Mouse (Mus musculus) myocyte (in vitro differentiated cells): Measurements from ENCODE around the gene Dnah2. TPM values are rescaled to one million over a fixed set of nuclear protein-coding genes. Genes with fewer than 3 reads are reported as not detected.

ENCODE experiments used
- H3K27me3 ChIP-seq: one replicate; pipeline ENCODE4 v1.6.1; 2011; ENCODE audit not compliant: control insufficient read depth, insufficient read depth, insufficient read length
- H3K36me3 ChIP-seq: one replicate; pipeline ENCODE4 v1.6.1; 2011; ENCODE audit not compliant: control insufficient read depth, insufficient read depth
- H3K4me2 ChIP-seq: one replicate; pipeline ENCODE4 v1.6.1; 2011; ENCODE audit warnings: low read depth, control low read depth
- H3K4me3 ChIP-seq: one replicate; pipeline ENCODE4 v1.5.1; 2011; ENCODE audit warnings: mild to moderate bottlenecking, control low read depth, moderate library complexity
- H3K79me2 ChIP-seq: one replicate; pipeline ENCODE4 v1.6.1; 2011; ENCODE audit not compliant: control insufficient read depth, insufficient read depth
- H3ac ChIP-seq: one replicate; pipeline ENCODE4 v1.6.1; 2011; ENCODE audit not compliant: control insufficient read depth, insufficient read length
- CEBPB ChIP-seq: IDR thresholded peaks from 2 replicates; pipeline ENCODE4 v1.6.1; 2011; ENCODE audit warnings: mild to moderate bottlenecking, moderate library complexity; ENCODE audit not compliant: poor library complexity, insufficient read depth, severe bottlenecking
- E2F4 ChIP-seq: IDR thresholded peaks from one replicate; pipeline ENCODE4 v1.6.1; 2011; ENCODE audit warnings: mild to moderate bottlenecking, control low read depth, moderate library complexity; ENCODE audit not compliant: insufficient read depth
- MAX ChIP-seq: IDR thresholded peaks from one replicate; pipeline ENCODE4 v1.6.1; 2011; ENCODE audit warnings: low read depth, mild to moderate bottlenecking, control low read depth
- MYOD1 ChIP-seq, 3 experiments: IDR thresholded peaks; one replicate each; pipeline ENCODE4 v1.6.1; 2011; ENCODE audit warnings: control low read depth in 2 of 3, low read depth in 2 of 3, mild to moderate bottlenecking in 2 of 3, moderate library complexity in 1 of 3; ENCODE audit not compliant: insufficient read length in 2 of 3, control insufficient read depth in 1 of 3
- MYOG ChIP-seq, 3 experiments: IDR thresholded peaks; one replicate each; pipeline ENCODE4 v1.6.1; 2011; ENCODE audit warnings: control low read depth in 2 of 3, low read depth in 2 of 3, mild to moderate bottlenecking in 2 of 3; ENCODE audit not compliant: insufficient read length in 2 of 3, control insufficient read depth in 1 of 3, insufficient read depth in 1 of 3
- POLR2A ChIP-seq: IDR thresholded peaks from one replicate; pipeline ENCODE4 v1.6.1; 2011; ENCODE audit warnings: low read depth, mild to moderate bottlenecking, control low read depth, moderate library complexity; ENCODE audit not compliant: insufficient read length
- POLR2AphosphoS2 ChIP-seq: IDR thresholded peaks from one replicate; pipeline ENCODE4 v1.6.1; 2011; ENCODE audit warnings: low read depth, control low read depth; ENCODE audit not compliant: insufficient read length
- REST ChIP-seq: IDR thresholded peaks from one replicate; pipeline ENCODE4 v1.6.1; 2011; ENCODE audit warnings: mild to moderate bottlenecking, control low read depth, moderate library complexity; ENCODE audit not compliant: insufficient read depth, insufficient read length
- SRF ChIP-seq: IDR thresholded peaks from one replicate; pipeline ENCODE4 v1.6.1; 2011; ENCODE audit warnings: low read depth; ENCODE audit not compliant: control insufficient read depth, insufficient read length
- TCF12 ChIP-seq: IDR thresholded peaks from one replicate; pipeline ENCODE4 v1.6.1; 2011; ENCODE audit warnings: mild to moderate bottlenecking, control low read depth; ENCODE audit not compliant: poor library complexity, insufficient read depth, severe bottlenecking
- TCF3 ChIP-seq: IDR thresholded peaks from one replicate; pipeline ENCODE4 v1.6.1; 2011; ENCODE audit warnings: low read depth, control low read depth; ENCODE audit not compliant: insufficient read length
- USF1 ChIP-seq: IDR thresholded peaks from one replicate; pipeline ENCODE4 v1.6.1; 2011; ENCODE audit warnings: low read depth, mild to moderate bottlenecking, control low read depth, moderate library complexity
- polyA plus RNA-seq: library from polyadenylated mRNA; unstranded; fragments of >200 nt; fragmentation: generic; extraction: Trizol; gene quantifications from one replicate; pipeline ENCODE4 v1.2.1, GENCODE M21; 2012; ENCODE audit warnings: missing spikeins

Dnah2 gene
- polyA plus RNA-seq, 1 experiment, result 0.24 TPM

- Histone ChIP-seq H3K4me2 (no peak overlapping the region), H3K4me3 (no peak overlapping the region)
These were observed 96.6 kb downstream of the Dnah2 start for GRCm38 (mm10) chr11:69452114-69452867.

GRCm38 (mm10) chr11:69447299-69447698 is 101.6 kb downstream of the Dnah2 start:
- no peak overlapping the region for H3K4me2 ChIP-seq
- H3K79me2 ChIP-seq, result no peaks in the 10 kb centered on the region
- no peak overlapping the region for H3ac ChIP-seq
- no peaks in the 10 kb centered on the region for H3K36me3 ChIP-seq
- TF ChIP-seq MAX (no peak), CEBPB (no peak), POLR2AphosphoS2 (no peak), SRF (no peak), TCF12 (no peak), MYOD1 (IDR thresholded peaks at IDR 0.05; ENCODE audit: control insufficient read depth in 1 of 3, insufficient read length in 2 of 3, low read depth in 2 of 3) (no peak), TCF3 (no peak), POLR2A (no peak), USF1 (no peak), REST (no peak), E2F4 (no peak)
- no peaks in the 10 kb centered on the region for H3K27me3 ChIP-seq
- H3K4me3 ChIP-seq, result no peak overlapping the region

More at GRCm38 (mm10) chr11:69452114-69452867, 96.6 kb downstream of the Dnah2 start:
- H3K27me3 ChIP-seq, result no peaks in the 10 kb centered on the region
- no peaks in the 10 kb centered on the region for H3K79me2 ChIP-seq
- TF ChIP-seq USF1 (no peak), E2F4 (no peak)
- H3ac ChIP-seq, result no peak overlapping the region
- no peaks in the 10 kb centered on the region for H3K36me3 ChIP-seq

DNA sequence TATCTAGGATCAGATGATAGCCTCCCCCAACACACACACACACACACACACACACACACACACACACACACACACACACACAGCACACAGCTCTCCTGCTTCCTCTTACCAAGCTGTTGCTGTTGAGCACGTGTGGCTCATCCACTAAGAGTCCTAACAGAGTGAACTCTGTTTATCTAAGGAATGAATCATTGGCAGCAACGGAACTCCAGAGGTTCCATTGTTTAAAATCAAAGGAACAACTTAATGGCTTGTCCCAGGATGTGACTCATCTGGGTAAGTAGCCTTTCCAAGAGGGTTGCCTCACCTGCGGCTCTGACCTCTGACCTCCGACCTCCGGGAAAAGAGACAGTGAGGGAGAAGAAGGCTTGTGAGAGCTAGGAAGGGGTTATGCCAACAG is 105.6 kb downstream of the Dnah2 start:
- no peak overlapping the region for H3K4me3 ChIP-seq
- TF ChIP-seq REST, result no peak
- no peak for TF ChIP-seq MYOG (IDR thresholded peaks at IDR 0.05; ENCODE audit: control insufficient read depth in 1 of 3, insufficient read depth in 1 of 3, insufficient read length in 2 of 3, low read depth in 2 of 3)
- no peak for TF ChIP-seq TCF12
- peak in 1 of 3 experiments; percentile 1 for TF ChIP-seq MYOD1 (IDR thresholded peaks at IDR 0.05; ENCODE audit: control insufficient read depth in 1 of 3, insufficient read length in 2 of 3, low read depth in 2 of 3)
- no peak for TF ChIP-seq TCF3
- peak; percentile 68 for TF ChIP-seq MAX
- TF ChIP-seq CEBPB, result peak; percentile 63
- peak; percentile 62 for TF ChIP-seq USF1
- TF ChIP-seq E2F4, result no peak
- no peak overlapping the region for H3K4me2 ChIP-seq
- H3ac ChIP-seq, result no peak overlapping the region
- H3K36me3 ChIP-seq, result no peaks in the 10 kb centered on the region
- no peaks in the 10 kb centered on the region for H3K27me3 ChIP-seq
- H3K79me2 ChIP-seq, result no peaks in the 10 kb centered on the region

DNA sequence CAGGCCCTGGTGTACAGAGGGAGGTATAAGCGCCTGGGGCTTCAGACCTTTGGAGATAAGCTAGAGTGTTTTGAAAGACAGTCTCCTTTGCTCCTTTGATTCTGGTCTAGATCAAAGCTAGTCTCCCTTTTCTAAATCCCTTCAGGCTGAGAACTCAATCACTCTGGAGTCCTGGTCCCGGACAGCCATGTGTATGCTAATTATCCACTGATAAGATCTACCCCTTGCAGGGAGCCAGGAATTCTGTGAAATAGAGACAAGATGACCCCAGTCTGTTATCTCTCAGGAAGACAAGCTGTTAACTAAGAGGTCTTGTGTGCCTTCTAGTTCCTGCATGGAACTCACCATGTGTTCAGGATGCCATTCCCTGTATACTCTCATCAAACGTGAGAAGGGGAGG is 111.6 kb downstream of the Dnah2 start:
- H3K36me3 ChIP-seq, result no peaks in the 10 kb centered on the region
- no peak overlapping the region for H3K4me2 ChIP-seq
- H3K79me2 ChIP-seq, result no peaks in the 10 kb centered on the region
- no peak overlapping the region for H3ac ChIP-seq
- no peak for TF ChIP-seq MYOG (IDR thresholded peaks at IDR 0.05; ENCODE audit: control insufficient read depth in 1 of 3, insufficient read depth in 1 of 3, insufficient read length in 2 of 3, low read depth in 2 of 3)
- TF ChIP-seq REST, result no peak
- no peak for TF ChIP-seq MAX
- TF ChIP-seq E2F4, result no peak
- TF ChIP-seq POLR2A, result no peak
- no peaks in the 10 kb centered on the region for H3K27me3 ChIP-seq
- no peak overlapping the region for H3K4me3 ChIP-seq

DNA sequence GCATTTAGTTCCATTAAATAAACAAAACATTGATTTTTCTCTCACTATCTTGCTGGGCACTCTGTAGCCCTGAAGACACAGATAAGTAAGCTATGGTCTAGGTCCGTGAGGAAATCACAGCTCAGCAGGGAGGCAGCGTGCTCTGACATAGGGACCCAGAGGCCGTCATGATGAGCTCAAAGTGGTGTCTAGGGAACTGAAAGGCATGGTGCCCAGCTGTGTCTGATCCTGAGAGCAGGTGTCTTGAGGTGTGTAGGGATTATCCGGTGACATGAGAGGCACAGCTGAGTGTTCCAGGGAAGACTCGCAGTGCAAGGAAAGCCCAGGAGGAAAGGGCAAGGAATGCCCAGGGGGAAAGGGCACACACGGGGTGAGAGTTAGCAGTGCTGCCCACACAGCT is 115.7 kb downstream of the Dnah2 start:
- Histone ChIP-seq H3K4me2 (no peak overlapping the region), H3K4me3 (no peak overlapping the region), H3K36me3 (no peaks in the 10 kb centered on the region), H3K79me2 (no peaks in the 10 kb centered on the region), H3K27me3 (no peaks in the 10 kb centered on the region), H3ac (no peak overlapping the region)
- TF ChIP-seq MYOG (IDR thresholded peaks at IDR 0.05; ENCODE audit: control insufficient read depth in 1 of 3, insufficient read depth in 1 of 3, insufficient read length in 2 of 3, low read depth in 2 of 3) (peak in 1 of 3 experiments; percentile 42), TCF12 (no peak), MYOD1 (IDR thresholded peaks at IDR 0.05; ENCODE audit: control insufficient read depth in 1 of 3, insufficient read length in 2 of 3, low read depth in 2 of 3) (peak in 1 of 3 experiments; percentile 66)

GRCm38 (mm10) chr11:69432640-69432982 is 116.3 kb downstream of the Dnah2 start:
- Histone ChIP-seq H3K27me3 (no peaks in the 10 kb centered on the region), H3K79me2 (no peaks in the 10 kb centered on the region), H3K4me2 (no peak overlapping the region), H3K36me3 (no peaks in the 10 kb centered on the region), H3K4me3 (no peak overlapping the region), H3ac (no peak overlapping the region)
- TF ChIP-seq MYOD1 (IDR thresholded peaks at IDR 0.05; ENCODE audit: control insufficient read depth in 1 of 3, insufficient read length in 2 of 3, low read depth in 2 of 3) (peak in 1 of 3 experiments; percentile 4), SRF (no peak), TCF12 (no peak)
